ENCODE assay signal across 8 mouse cellular contexts in the genomic region with DNA sequence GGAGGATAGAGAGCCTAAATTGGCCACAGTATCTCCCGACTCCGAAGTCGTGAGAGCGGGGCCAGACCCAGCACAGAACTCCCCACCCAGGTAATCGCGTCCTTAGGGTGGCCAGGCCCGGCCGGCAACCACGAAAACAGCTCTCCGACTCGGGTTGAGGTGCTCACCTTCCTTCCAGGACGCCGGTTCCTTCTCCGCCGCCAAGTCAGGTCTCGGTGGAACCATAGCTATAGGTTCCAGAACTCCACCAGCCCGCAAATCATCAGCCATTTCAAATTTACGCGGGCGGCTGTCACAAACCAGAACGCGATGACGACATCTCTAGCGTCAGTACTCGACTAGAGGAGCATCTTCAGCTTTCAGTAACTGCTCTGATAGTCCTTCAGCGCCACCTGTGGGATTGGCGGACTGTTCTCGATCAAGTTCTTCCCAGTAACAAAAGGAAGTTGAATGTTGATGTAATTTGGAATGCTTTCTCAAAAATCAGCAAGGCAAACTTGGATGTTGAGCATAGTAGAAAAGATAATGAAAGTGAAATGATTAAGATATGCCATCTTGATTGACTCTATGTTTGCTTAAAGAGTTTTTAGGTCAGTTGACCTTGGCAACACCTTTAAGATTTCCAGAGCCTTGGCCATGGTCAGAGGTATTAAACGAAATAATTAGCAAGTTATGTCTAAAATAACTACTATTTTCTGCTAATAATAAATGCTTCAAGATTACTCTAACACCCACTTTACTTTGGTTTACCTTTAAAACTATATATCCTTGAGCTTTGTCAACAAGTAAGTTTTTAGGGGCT. TPM values are rescaled to one million over a fixed set of nuclear protein-coding genes. Genes with fewer than 3 reads are reported as not detected.
DNase-seq lines count a peak whose midpoint lies in the region; ATAC-seq lines count a peak whose summit lies in the region.

A gene (minus strand): TSS at position 314 of the 802 bp plus-strand sequence.

- WGBS in hindbrain, embryonic 12.5 days: 5% methylated on average over 29 of the region's 29 CpGs

- peaks cover 6% of the 10 kb centered on the region; the same call in 1 of the 2 replicates for H3K36me3 ChIP-seq in hindbrain, embryonic 12.5 days

- H3K9me3 ChIP-seq in hindbrain, embryonic 12.5 days (replicated peaks): no peaks in the 10 kb centered on the region

- H3K4me1 ChIP-seq in hindbrain, embryonic 12.5 days: peaks cover 15% of the 10 kb centered on the region

- peak; percentile 94 for ATAC-seq in hindbrain, embryonic 12.5 days (ENCODE audit: low FRiP score)

- no peaks in the 10 kb centered on the region for H3K27me3 ChIP-seq in hindbrain, embryonic 12.5 days

- peak within 1 kb of the TSS; percentile 65 for H3K4me2 ChIP-seq in hindbrain, embryonic 12.5 days (replicated peaks)

- DNase-seq in NIH3T3 (ENCODE audit: low read depth): peak; percentile 98
- peak; percentile 93 to 95 for DNase-seq in cerebellum, postnatal 10 days
- peak; percentile 84 to 88 for DNase-seq in frontal cortex, postnatal 10 days (ENCODE audit: low spot score in 2 of 2)
- DNase-seq in layer of hippocampus, postnatal 14 days (ENCODE audit: low spot score in 2 of 2): peak; percentile 81 to 95
- peak; percentile 95 for DNase-seq in lung, postnatal 14 days
- peak; percentile 82 for DNase-seq in retina, adult 2 months (ENCODE audit: low read depth, low spot score)
- DNase-seq in thymus, postnatal 36 days: peak; percentile 84

- H3K27ac ChIP-seq in hindbrain, embryonic 12.5 days: no peak within 1 kb of the TSS

- H3K9ac ChIP-seq in hindbrain, embryonic 12.5 days: peak within 1 kb of the TSS; percentile 56

- peak within 1 kb of the TSS; percentile 60 for H3K4me3 ChIP-seq in hindbrain, embryonic 12.5 days

RNA-seq across cellular contexts. Expression of the gene that starts here (rescaled TPM):
- polyA plus RNA-seq in hindbrain, embryonic 12.5 days (2016; fragmentation: Nextera tagmentation; extraction: Ambion mirVana): 44.1 and 45.7 TPM in 2 replicates
- total RNA-seq in layer of hippocampus, postnatal 14 days (2021): 1 to 10 TPM; 1.3 to 1.4 TPM
